Mouse (Mus musculus) T-helper 17 cell (primary cell): Measurements from ENCODE around the gene Thap8.

ENCODE experiments used
- in situ Hi-C, 2 experiments: fragments of 300-600 bp; cut with MboI, MseI; formaldehyde crosslinking; loops; 1 replicate in 1 of 2; 2 replicates in 1 of 2; pipeline ENCODE4 v1.15.1; 2025; ENCODE audit warnings: high pct_unique_total_duplicates in 2 of 2

The Thap8 gene

GRCm38 (mm10) chr7:30279951-30280669, at the start of gene Thap8, which contains the start of gene Wdr62:
TSS of gene Thap8 (plus strand) at chr7:30280094.
TSS of gene Wdr62 (minus strand) at chr7:30280419.
- in situ Hi-C loops, result loop anchor here in 1 of 2 experiments (5.0 kb wide), 1 partner anchor 43 kb away; the partner anchor contains the start of gene Ovol3

GRCm38 (mm10) chr7:30231328-30231668, 48.6 kb upstream of the Thap8 start:
- in situ Hi-C loops, result no loop called here

GRCm38 (mm10) chr7:30231669-30232454, 48.0 kb upstream of the Thap8 start, which contains the start of the genes Polr2i and Tbcb:
TSS of gene Polr2i (plus strand) at chr7:30231948.
TSS of gene Tbcb (minus strand) at chr7:30232272.
- in situ Hi-C loops, result no loop called here

- in situ Hi-C loops, result no loop called here
Measured at GRCm38 (mm10) chr7:30232631-30233148, 47.2 kb upstream of the Thap8 start.

GRCm38 (mm10) chr7:30233387-30233786, 46.5 kb upstream of the Thap8 start:
- in situ Hi-C loops, result no loop called here

- in situ Hi-C loops, result no loop called here
Measured at GRCm38 (mm10) chr7:30234276-30234858, 45.5 kb upstream of the Thap8 start.

GRCm38 (mm10) chr7:30235091-30235490, 44.8 kb upstream of the Thap8 start:
- in situ Hi-C loops, result loop anchor here in 1 of 2 experiments (5.0 kb wide), 1 partner anchor 42 kb away; no protein-coding TSS in a partner anchor

GRCm38 (mm10) chr7:30235625-30236024, 44.3 kb upstream of the Thap8 start, which contains the start of gene Ovol3:
TSS of gene Ovol3 (minus strand) at chr7:30235725.
- in situ Hi-C loops, result loop anchor here in 1 of 2 experiments (5.0 kb wide), 1 partner anchor 42 kb away; no protein-coding TSS in a partner anchor

- in situ Hi-C loops, result loop anchor here in 1 of 2 experiments (5.0 kb wide), 1 partner anchor 40 kb away; no protein-coding TSS in a partner anchor
Measured at GRCm38 (mm10) chr7:30237374-30237773, 42.5 kb upstream of the Thap8 start.

GRCm38 (mm10) chr7:30251956-30252954, 27.6 kb upstream of the Thap8 start:
- in situ Hi-C loops, result no loop called here

- in situ Hi-C loops, result no loop called here
Measured at GRCm38 (mm10) chr7:30265041-30265440, 14.9 kb upstream of the Thap8 start.

GRCm38 (mm10) chr7:30265531-30265930, 14.4 kb upstream of the Thap8 start:
- in situ Hi-C loops, result no loop called here

- in situ Hi-C loops, result no loop called here
Measured at GRCm38 (mm10) chr7:30265935-30266334, 14.0 kb upstream of the Thap8 start.

GRCm38 (mm10) chr7:30266780-30267179, 13.1 kb upstream of the Thap8 start:
- in situ Hi-C loops, result no loop called here

GRCm38 (mm10) chr7:30269641-30270040, 10.3 kb upstream of the Thap8 start:
- in situ Hi-C loops, result no loop called here

GRCm38 (mm10) chr7:30274383-30274782, 5.5 kb upstream of the Thap8 start:
- in situ Hi-C loops, result no loop called here

GRCm38 (mm10) chr7:30278911-30279310, 983 bp upstream of the Thap8 start:
- in situ Hi-C loops, result loop anchor here in 1 of 2 experiments (5.0 kb wide), 1 partner anchor 42 kb away; the partner anchor contains the start of gene Ovol3

- in situ Hi-C loops, result loop anchor here in 1 of 2 experiments (5.0 kb wide), 1 partner anchor 42 kb away; the partner anchor contains the start of gene Ovol3
Measured at GRCm38 (mm10) chr7:30279536-30279935, 358 bp upstream of the Thap8 start.

- in situ Hi-C loops, result no loop called here
Measured at GRCm38 (mm10) chr7:30280670-30281138, 810 bp downstream of the Thap8 start.

GRCm38 (mm10) chr7:30281522-30281921, 1.6 kb downstream of the Thap8 start:
- in situ Hi-C loops, result no loop called here
